Mouse (Mus musculus) monocyte, adult 5-6 weeks (primary cell): ENCODE measurements at regions not wholly inside any gene's neighbourhood (a gene's known extent, or its start where the extent isn't known, plus 50 kb on each side); places are given as distances from the start of the nearest gene placed in this dataset.
"Not testable (repeated sequence)": the region's sequence is repeated elsewhere in the genome, so short reads cannot be mapped to it uniquely, and the experiment has no call there.

Experiments used
- ATAC-seq: fragments of 153-309, 156-312 bp; replicated peaks from 2 replicates; pipeline ENCODE4 v1.8.0; 2017; ENCODE audit warnings: mild to moderate bottlenecking; ENCODE audit not compliant: low TSS enrichment, insufficient number of reproducible peaks, severe bottlenecking, poor library complexity, low FRiP score

DNA sequence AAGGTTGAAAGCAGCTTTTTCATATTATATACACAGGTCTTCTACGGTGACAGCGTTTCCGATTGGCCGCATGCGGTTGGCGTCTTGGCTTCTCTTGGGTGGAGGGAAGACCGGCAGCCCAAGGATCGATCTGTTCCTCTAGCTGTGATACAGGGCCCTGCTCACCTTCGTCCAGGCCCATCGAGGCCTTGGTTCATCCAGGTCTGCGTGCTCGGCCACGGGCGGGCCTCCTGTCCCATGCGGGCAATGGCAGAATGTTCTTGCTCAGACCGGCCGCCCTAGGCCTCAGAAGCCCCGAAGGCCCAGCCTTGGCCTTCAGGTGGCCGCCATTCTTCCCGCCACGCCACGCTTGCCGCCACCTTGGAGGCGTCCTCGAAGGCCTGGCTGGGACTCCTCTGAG lies 194.4 kb upstream of the Ppp6c start:
- no peak for ATAC-seq

DNA sequence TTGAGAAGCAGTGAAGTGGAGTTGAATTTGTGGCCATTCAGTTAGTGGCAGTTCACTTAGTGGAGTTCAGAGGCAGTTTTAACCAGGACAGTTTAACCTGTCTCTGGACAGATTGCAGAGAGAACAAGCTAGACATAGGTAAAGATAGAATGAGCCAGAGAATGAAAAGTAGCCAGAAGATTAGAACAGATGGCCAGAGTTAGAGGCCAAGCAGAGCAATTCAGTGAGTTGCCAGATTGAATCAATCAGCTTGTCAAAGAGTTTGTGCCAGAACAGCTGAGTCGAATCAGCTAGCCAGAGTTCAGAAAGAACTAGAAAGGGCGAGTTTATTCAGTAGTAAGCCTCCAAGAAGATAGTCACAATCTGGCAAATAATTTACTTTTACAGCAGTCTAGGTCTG lies 174.1 kb upstream of the Ppp6c start:
- ATAC-seq, result no peak

DNA sequence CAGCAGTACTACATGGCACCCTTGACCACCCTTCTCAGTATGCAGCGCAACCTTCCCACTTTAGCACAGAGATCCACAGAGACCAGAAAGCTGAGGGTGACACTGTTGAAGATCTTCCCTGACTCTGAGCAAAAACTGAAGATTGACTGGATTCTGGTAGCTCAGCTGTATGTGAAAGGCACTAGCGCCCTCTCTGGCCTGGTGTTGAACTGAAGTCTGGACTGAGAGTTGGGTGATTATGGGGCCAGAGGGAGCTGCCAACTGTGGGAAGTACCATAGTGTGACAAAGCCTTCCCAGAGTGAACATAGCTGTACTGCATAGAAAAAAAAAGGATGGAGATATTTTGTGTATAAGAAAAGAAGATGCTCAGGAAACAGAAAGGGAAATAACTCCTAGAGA lies 173.3 kb upstream of the Ppp6c start:
- ATAC-seq, result no peak

DNA sequence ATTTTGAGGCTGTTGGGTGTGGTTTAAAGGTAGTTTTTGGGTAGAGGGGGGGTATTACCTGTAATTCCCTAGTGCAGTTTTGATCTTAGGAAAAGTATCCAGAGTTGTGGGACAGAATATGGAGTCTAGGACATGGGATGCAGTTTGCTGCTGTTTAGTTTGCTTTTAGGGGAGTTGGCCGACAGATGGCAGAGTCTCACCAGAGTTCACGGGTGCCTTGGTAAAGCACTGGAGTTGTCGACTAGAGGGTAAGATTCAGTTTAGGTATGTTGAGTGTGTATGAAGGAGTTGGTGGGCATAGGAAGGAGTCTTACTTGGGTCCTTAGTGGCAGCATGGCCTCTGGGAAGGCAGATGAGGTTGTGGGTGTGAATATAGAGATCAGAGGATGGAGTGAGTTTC lies 168.4 kb upstream of the Ppp6c start:
- no peak for ATAC-seq

DNA sequence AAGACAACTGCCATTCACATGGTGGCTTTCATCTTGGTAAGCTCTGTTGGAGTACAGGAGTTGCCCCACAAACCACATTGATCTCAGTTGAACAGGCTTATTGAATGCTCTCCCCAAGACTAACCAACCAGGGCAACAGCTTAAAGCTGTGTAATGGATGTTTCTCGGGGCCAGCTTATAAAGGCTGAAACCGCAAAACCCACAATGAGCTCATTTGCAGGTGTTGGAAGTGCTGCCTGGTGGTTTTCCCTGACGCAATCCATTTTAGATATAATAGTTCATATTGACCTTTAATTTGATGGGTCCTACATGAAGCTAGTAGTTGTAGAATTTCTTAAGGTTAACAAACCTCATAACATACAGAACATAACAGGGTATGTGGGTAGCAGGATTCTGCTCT lies 151.0 kb upstream of the Ppp6c start:
- ATAC-seq, result no peak

DNA sequence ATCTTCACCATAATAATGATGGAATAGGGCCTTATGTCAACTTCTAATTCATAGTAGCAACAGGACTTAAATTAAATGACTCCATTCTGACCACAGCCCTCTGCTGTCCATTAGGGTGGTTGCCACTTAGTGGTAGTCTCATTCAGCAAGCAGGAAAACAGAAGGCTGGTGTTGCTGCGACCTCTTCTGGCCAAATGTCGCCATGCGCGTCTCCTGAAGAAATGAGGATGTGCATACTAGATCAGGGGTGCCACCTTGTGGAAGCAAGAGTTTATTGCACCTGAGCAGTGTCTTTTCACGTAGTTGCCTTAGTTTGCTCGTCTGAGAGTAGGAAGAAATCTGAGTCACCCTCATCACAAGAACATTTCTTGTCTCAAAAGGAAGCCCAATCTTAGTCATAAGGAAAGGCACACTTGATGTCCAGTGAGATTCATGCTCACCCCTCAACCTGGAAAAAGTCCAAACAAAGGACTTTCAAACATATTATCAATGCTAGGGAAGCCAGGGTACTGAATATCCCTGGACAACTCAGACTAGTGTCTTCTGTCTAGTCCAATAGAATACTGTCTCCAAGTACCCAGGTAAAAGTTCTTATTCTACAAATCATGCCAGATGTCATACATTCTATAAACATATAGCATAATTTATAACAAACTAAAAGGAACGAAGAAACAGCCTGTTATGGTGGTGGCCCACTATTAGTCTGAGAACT lies 147.0 kb upstream of the Ppp6c start:
- ATAC-seq, result peak; percentile 96

DNA sequence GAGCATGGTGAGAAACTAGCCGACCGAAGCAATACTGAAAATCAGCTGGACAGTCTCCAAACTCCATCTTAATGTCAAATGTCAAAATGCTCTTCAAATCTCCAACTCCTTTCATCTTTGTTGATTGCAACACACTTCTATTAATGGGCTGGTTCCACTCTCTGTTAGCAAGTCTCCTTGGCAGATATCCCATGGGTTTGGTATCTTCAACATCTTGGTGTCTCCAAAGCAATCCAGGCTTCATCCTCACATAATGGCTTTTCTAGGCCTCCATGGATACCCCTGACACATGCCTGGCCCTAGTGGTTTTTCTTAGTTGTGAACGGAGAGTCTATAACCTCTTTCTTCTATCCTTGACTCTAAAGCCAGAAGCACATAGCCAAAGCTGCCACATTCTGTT lies 118.0 kb upstream of the Ppp6c start:
- ATAC-seq, result no peak

DNA sequence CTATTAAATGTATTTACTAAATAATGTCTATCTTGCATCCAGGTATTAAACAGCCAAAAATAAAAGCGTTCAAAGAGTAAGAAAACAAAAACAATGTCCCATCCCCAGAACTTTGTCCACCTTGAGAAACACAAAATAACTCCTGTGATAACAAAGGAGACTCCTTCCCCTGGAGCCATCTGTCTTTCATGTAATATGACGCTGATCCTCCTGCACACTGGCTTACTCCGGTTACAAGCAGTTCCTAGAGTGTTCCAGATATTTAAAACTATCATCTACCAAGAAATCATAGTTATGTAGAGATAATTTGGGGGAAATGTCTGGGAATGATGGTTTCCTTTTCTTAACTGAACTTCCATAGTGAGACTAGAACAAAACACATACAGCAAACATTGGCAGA lies 114.2 kb upstream of the Ppp6c start:
- no peak for ATAC-seq

DNA sequence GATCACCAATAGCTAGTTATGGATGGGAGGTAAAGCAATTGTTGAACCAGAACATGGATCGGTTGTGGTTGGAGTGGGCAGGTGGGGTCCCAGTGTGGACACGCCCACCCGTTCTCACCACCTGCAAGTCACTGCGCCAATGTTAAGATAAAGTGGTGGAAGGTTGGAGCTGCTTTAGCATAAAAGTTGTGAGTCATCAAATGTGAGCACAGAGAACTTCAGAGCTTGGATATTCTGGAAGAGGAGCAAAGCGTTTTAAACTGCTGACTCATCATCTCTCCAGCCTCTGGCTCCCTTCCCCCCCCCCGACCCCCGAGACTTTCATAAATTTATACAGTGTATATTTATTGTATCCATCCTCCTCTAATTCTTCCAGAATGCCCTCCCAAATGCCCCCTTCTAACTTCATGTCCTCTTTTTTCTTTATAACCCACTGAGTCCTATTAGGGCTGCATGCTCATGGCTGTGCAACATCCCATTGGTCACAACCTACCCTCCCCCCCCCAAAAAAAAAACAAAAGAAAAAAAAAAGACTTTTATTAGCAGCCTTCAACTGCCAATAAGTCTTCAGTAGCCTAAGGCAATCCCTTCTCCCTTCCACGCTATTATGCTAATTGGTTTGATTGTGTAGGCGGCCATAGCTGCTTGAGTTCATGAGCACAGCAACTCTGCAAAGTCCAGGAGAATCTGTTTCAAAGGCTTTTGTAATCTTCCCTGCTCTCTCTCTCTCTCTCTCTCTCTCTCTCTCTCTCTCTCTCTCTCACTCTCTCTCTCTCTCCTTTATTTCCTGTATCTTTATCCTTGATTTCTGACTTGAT lies 112.8 kb upstream of the Ppp6c start:
- ATAC-seq, result no peak

DNA sequence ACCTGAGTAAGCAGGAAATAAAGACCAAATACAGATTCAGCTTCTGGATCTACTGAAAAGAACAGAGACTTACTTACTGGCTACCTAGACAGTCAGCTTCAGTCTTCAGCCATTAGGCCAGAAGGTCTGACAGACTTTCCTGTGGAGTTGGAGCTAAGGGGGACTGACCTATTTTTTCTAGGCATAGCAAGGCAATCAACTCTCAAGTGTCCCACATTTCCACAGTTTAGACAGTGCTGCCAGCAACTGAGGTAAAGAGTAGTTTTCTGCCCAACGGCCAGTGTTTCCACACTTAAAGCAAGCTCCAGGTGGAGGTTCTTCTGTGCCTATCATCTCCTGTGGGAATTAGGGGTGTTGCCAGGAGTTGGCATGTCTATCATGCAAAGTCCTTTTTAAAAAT lies 111.3 kb upstream of the Ppp6c start:
- no peak for ATAC-seq

DNA sequence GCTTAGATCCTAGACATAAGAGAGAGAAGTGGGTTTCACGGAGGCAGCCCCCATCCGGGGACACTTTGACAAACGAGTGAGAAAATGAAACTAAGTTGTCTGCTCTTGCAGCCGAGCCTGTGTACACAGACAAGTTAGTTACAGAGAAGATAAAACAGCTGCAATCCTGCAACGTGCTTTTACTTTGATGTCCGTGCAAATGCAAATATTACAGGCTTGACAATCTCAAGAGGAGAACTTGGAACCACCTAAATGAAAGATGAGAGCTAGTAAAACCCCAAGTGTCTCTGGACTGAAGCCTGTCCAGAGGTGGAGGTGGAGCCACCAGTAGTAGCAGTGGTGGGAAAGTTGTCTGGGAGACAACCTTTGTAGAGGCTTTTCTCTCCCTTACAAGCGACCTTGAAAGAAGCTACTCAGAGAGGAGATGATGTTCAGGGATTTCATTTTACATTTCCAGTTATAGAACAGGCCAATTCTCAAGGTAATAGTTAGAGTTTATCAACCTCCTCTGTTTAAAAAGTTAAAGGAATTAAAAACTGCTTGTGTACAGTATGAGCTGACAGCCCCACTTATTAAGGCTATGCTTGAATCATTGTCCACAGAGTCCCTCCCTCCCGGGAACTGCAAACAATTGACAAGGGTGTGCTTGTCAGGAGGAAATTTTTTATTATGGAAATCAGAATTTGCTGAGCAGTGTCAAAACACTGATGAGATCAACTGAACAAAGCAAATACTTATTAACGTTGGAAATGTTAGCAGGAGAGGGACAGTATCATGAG lies 99.7 kb upstream of the Ppp6c start:
- no peak for ATAC-seq

DNA sequence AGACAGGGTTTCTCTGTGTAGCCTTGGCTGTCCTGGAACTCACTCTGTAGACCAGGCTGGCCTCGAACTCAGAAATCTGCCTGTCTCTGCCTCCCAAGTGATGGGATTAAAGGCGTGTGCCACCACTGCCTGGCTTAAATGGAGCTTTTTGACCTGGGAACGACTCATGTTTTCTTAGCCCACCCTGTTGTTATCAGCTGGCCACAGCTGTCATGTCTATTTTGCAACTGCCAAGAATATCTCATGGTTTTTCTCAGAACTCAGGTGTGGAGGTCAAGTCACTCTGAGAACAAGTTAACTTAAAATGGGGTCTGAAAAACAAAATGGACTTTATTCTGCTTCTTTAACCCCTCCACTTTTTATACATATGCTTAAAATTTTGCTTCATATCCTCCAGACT lies 98.9 kb upstream of the Ppp6c start:
- not testable (repeated sequence) for ATAC-seq

DNA sequence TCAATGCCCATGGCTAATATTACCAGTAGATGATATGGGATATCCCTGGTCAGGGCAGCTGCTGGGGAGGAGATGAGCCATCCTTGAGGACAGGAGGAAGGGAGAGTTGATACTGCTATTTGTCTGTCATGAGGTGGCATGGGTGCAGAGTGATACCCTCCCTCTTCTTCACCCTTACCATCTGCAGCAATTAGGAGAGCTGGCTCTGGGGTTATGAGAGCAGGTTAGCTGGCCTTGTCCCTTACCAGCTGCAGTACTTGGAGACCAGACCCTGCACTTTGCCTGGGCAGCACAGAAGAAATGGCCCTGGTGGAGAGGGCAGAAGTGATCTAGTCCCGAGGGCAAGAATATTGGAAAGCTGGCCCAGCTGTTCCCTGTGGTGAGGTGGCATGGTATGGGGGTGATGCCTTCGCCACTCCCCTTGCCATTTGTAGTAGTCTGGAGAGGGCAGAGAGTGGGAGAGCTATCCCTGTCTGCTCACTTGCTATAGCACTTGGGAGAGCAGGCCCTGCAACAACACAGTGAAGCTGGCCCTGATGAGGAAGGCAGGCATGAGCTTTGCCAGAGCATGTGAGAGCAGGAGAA lies 73.6 kb upstream of the Ppp6c start:
- no peak for ATAC-seq

DNA sequence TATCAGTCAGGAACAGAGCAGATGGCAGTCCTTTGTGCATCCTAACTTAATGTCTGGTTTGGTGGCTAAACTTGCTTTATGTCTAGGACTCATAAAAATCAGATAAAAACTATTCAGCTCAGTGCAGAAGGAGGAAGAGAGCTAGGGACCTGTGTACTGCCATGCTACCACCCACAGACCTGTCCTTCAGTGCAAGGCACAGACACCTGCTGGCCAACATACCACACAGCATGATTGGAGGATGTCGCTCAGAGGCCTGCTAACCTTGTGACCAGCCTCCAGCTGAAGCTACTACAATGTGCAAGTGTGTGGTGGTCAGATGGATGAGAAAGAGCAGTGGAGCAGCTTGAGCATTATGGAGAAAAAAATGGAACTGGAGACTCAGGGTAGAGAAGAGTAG lies 73.0 kb upstream of the Ppp6c start:
- no peak for ATAC-seq

DNA sequence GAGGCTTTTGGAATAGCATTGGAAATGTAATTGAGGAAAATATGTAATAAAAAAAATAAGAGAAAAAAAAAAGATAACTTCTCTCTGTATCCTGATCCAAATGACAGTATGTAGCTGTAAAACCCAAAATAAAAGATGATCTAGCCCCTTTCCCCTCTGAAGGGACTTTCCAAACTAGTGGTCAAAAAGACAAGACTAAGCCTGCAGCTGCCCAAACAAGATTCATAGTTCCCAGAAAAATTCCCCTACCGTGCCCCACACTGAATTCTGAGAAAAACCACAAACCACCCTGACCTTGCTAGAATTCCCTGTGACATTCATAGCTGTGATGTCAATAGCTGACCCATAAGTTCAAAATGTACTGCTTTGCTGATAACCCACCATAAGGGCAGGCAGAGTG lies 69.2 kb upstream of the Ppp6c start:
- no peak for ATAC-seq

DNA sequence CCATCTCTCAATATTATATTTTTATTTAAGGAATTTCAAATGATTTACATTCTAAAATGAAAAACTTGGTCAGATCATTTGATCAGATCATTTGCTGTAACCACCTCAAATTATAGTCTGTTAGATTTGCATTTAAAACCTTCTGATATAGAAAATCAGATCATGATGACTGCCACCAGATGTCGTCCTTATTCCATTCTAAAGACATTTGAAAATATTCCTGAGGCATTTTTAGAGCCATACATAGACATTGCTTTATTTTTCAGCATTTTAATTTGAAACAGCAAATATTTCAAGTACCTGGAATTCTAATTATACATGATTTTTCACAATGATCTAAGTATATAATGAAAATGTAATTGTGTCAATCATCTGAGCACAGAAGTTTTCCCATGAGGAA lies 52.0 kb upstream of the Ppp6c start:
- no peak for ATAC-seq
